In genomic region chr3:105451627-105452555, GRCm38 (mm10) we compare ENCODE assay signal across 8 mouse cellular contexts. TPM values are rescaled to one million over a fixed set of nuclear protein-coding genes. Genes with fewer than 3 reads are reported as not detected.
DNase-seq lines count a peak whose midpoint lies in the region; ATAC-seq and TF ChIP-seq lines count a peak whose summit lies in the region.

TSS of gene Kcnd3 (plus strand) at chr3:105452330.

- no peaks in the 10 kb centered on the region for H3K27me3 ChIP-seq in forebrain, embryonic 15.5 days
- peaks cover 38% of the 10 kb centered on the region for H3K27me3 ChIP-seq in hindbrain, embryonic 13.5 days

- H3K9me3 ChIP-seq in ES-E14 (ENCODE audit: control insufficient read depth, insufficient read depth, low read depth, low read length), result no peaks in the 10 kb centered on the region
- H3K9me3 ChIP-seq in forebrain, embryonic 15.5 days, result no peaks in the 10 kb centered on the region
- no peaks in the 10 kb centered on the region for H3K9me3 ChIP-seq in hindbrain, embryonic 13.5 days

- in situ Hi-C loops in ES-E14 (cut with MboI; ENCODE audit: low sequenced_read_pairs in 2 of 2, unreplicated experiment in 2 of 2), result no loop called here

- peaks cover 0 to 7% of the 10 kb centered on the region in 2 experiments; a peak in 2 of 4 replicates for H3K4me1 ChIP-seq in ES-E14 (ENCODE audit: control insufficient read depth in 2 of 2, insufficient read depth in 2 of 2, low read length in 2 of 2, poor library complexity in 1 of 2)
- H3K4me1 ChIP-seq in forebrain, embryonic 15.5 days, result peaks cover 40% of the 10 kb centered on the region
- peaks cover 47% of the 10 kb centered on the region for H3K4me1 ChIP-seq in hindbrain, embryonic 13.5 days (replicated peaks)

- peak; percentile 81 for ATAC-seq in forebrain, embryonic 15.5 days (replicated peaks)
- ATAC-seq in hindbrain, embryonic 13.5 days (ENCODE audit: low FRiP score), result peak; percentile 83

- DNase-seq in ES-E14 (ENCODE audit: low read depth, low spot score), result no peak
- peak; percentile 58 for DNase-seq in cerebellum, adult 11 months
- peak; percentile 43 to 50 for DNase-seq in layer of hippocampus, postnatal 36 days
- peak; percentile 19 for DNase-seq in lung, postnatal 10 days
- peak; percentile 54 for DNase-seq in right cerebral cortex, adult 18-20 months
- DNase-seq in thymus, postnatal 14 days, result no peak

- H3K4me3 ChIP-seq in ES-E14 (ENCODE audit: insufficient read depth in 1 of 2, low read depth in 1 of 2, low read length in 2 of 2, poor library complexity in 1 of 2, severe bottlenecking in 1 of 2), result peak within 1 kb of the TSS; percentile 49 to 79
- peak within 1 kb of the TSS; percentile 76 for H3K4me3 ChIP-seq in forebrain, embryonic 15.5 days
- peak within 1 kb of the TSS; percentile 79 for H3K4me3 ChIP-seq in hindbrain, embryonic 13.5 days

- H3K9ac ChIP-seq in ES-E14 (ENCODE audit: insufficient read depth, low read depth, low read length, poor library complexity, severe bottlenecking), result peak within 1 kb of the TSS; percentile 53; the same call in 1 of the 2 replicates
- peak within 1 kb of the TSS; percentile 88 for H3K9ac ChIP-seq in forebrain, embryonic 15.5 days (replicated peaks)
- H3K9ac ChIP-seq in hindbrain, embryonic 13.5 days, result peak within 1 kb of the TSS; percentile 87

- H3K4me2 ChIP-seq in forebrain, embryonic 15.5 days (replicated peaks), result peak within 1 kb of the TSS; percentile 84
- peak within 1 kb of the TSS; percentile 96 for H3K4me2 ChIP-seq in hindbrain, embryonic 13.5 days

- WGBS in forebrain, embryonic 15.5 days, result under 1% methylated on average over 72 of the region's 98 CpGs
- WGBS in hindbrain, embryonic 13.5 days, result 3% methylated on average over 41 of the region's 98 CpGs

- no peaks in the 10 kb centered on the region for H3K36me3 ChIP-seq in ES-E14 (ENCODE audit: control insufficient read depth, insufficient read depth, low read length, poor library complexity, severe bottlenecking)
- no peaks in the 10 kb centered on the region for H3K36me3 ChIP-seq in forebrain, embryonic 15.5 days
- no peaks in the 10 kb centered on the region for H3K36me3 ChIP-seq in hindbrain, embryonic 13.5 days

- no peak within 1 kb of the TSS for H3K27ac ChIP-seq in ES-E14 (ENCODE audit: insufficient read depth, low read depth, low read length, poor library complexity, severe bottlenecking)
- peak within 1 kb of the TSS; percentile 80 for H3K27ac ChIP-seq in forebrain, embryonic 15.5 days (replicated peaks)
- H3K27ac ChIP-seq in hindbrain, embryonic 13.5 days, result peak within 1 kb of the TSS; percentile 87

TF ChIP-seq in ES-E14, 5 proteins besides CTCF, POLR2A, EP300 and RAD21:
- TF ChIP-seq HCFC1 (IDR thresholded peaks at IDR 0.05; ENCODE audit: borderline replicate concordance, insufficient read depth, low read length), result no peak
- no peak for TF ChIP-seq CHD2 (IDR thresholded peaks at IDR 0.05; ENCODE audit: low read depth, low read length)
- TF ChIP-seq ZNF384 (IDR thresholded peaks at IDR 0.05; ENCODE audit: low read depth, low read length), result no peak
- TF ChIP-seq ZC3H11A (IDR thresholded peaks at IDR 0.05; ENCODE audit: borderline replicate concordance, low read depth, low read length), result no peak
- TF ChIP-seq MAFK (IDR thresholded peaks at IDR 0.05; ENCODE audit: insufficient read depth, low read depth, low read length), result no peak

RNA-seq across cellular contexts. Expression of gene Kcnd3, which starts in this region (rescaled TPM):
- 0.04 and 0.16 TPM in 2 replicates for total RNA-seq in ES-E14 (2012; rRNA removed)
- 8.2 and 8.4 TPM in 2 replicates for polyA plus RNA-seq in forebrain, embryonic 15.5 days (2015; fragmentation: Nextera tagmentation; extraction: Ambion mirVana)
- 7.1 and 7.9 TPM in 2 replicates for polyA plus RNA-seq in hindbrain, embryonic 13.5 days (2015; fragmentation: Nextera tagmentation; extraction: Ambion mirVana)
- total RNA-seq in layer of hippocampus, postnatal 36 days (2021), result 10 to 100 TPM; 55.8 to 56.4 TPM

Comparison
In these comparisons a context has a peak if more than half of its experiments do, and no peak if none do; other contexts are left out.
1. RNA of gene Kcnd3 (total RNA-seq): 55.8 to 56.4 TPM in layer of hippocampus, postnatal 36 days; 0.04 to 0.16 TPM in ES-E14; every median in the first group is over 10 times any median in the second.
2. DNase-seq: peak in cerebellum, adult 11 months (single experiment), layer of hippocampus, postnatal 36 days (2 of 2), lung, postnatal 10 days (single experiment) and right cerebral cortex, adult 18-20 months (single experiment); none in ES-E14 (single experiment) and thymus, postnatal 14 days (single experiment).
3. Peak in every context shown above with its lines, with median percentiles within 50 percentile points of each other: H3K4me3 ChIP-seq and H3K9ac ChIP-seq.